Mouse (Mus musculus) heart, postnatal 0 days (tissue): ENCODE data around the gene Usf2.

Source experiments
- CTCF ChIP-seq: IDR thresholded peaks from 2 replicates; pipeline ENCODE4 v1.5.1; 2016; ENCODE audit warnings: antibody characterized with exemption, control low read depth, low read depth
- EP300 ChIP-seq: IDR thresholded peaks from 2 replicates; pipeline ENCODE4 v1.6.1; 2016; ENCODE audit warnings: antibody characterized with exemption, low read depth

- TF ChIP-seq CTCF (no peak), EP300 (no peak)
These were observed 12.0 kb upstream of the Usf2 start for GRCm38 (mm10) chr7:30968611-30969010.
